Mouse (Mus musculus) adrenal gland, postnatal 0 days (tissue): Measurements from ENCODE around the gene Tpcn1. TPM values are rescaled to one million over a fixed set of nuclear protein-coding genes. Genes with fewer than 3 reads are reported as not detected.

Source experiments
- polyA plus RNA-seq: library from polyadenylated mRNA; unstranded; fragments of >200 nt; fragmentation: Nextera tagmentation; extraction: Ambion mirVana; gene quantifications from 2 replicates; pipeline ENCODE4 v1.2.1, GENCODE M21; 2015

The Tpcn1 gene
- 15.4 and 16.2 TPM in 2 replicates for polyA plus RNA-seq

GRCm38 (mm10) chr5:120588569-120589094 is at the start of gene Tpcn1, which contains the start of gene Iqcd:
Gene Tpcn1 (minus strand): TSS chr5:120588673.
Gene Iqcd (plus strand): TSS chr5:120589016.

DNA sequence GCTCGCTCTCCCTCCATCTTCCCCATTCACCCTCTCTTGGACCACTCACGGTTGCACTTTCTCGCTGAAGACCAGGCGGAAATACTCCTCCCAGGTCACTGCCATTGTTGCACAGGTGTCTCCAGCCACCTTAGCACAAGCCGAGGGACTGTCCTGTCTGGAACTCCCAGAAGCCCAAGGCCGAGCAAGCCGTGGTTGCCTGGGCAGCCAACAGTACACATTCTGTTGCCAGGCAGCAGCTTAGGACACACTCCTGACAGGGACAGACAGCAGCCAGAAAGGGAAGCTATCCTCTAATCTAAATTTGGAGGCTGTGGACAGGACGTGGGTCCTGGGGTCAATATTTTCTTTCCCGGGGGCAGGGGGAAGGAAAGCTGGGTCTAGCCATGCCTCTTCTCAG is 45.7 kb upstream of the Tpcn1 start, which contains the start of gene Cfap73:
Gene Cfap73, minus strand, starts transcription at position 105 of the 400 bp plus-strand sequence.

DNA sequence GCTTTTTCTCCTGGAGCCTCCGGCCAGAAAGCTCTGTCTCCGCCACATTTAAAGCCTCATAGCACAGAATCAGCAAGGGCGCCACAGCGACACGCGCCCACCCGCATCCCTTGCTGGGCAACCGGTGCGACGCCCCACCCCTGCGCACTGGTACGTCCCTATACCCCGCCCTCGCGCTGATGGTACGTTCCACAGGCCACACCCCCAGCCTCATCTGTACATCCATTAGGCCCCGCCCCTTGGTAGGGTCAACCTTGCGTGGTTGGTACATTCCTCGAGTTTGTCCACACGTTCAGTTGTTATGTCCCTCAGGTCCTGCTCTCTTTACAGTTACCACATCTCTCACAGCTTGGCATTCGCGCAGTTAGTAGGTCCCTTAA is 24.0 kb upstream of the Tpcn1 start, which contains the start of the genes Rita1 and Ddx54:
Gene Rita1, minus strand, starts transcription at position 148 of the 380 bp plus-strand sequence.
Gene Ddx54, plus strand, starts transcription at position 298 of the 380 bp plus-strand sequence.

GRCm38 (mm10) chr5:120510982-120511642 is 77.4 kb downstream of the Tpcn1 start, which contains the start of gene Slc8b1:
Gene Slc8b1 (plus strand): TSS chr5:120511168.

GRCm38 (mm10) chr5:120503144-120503795 is 85.2 kb downstream of the Tpcn1 start, which contains the start of gene Plbd2:
Gene Plbd2 (minus strand): TSS chr5:120503625.

Other genes starting within 250 kb of the Tpcn1 start
- 0.04 TPM in 1 of 2 replicates, not detected in the other for gene Lhx5, start 157.0 kb downstream of the Tpcn1 start, polyA plus RNA-seq
- 41.0 and 90.2 TPM in 2 replicates for gene Sdsl, start 115.9 kb downstream of the Tpcn1 start, polyA plus RNA-seq
- 0.41 and 1.1 TPM in 2 replicates for gene Sds, start 112.1 kb downstream of the Tpcn1 start, polyA plus RNA-seq
- 53.4 and 89.7 TPM in 2 replicates for gene Plbd2, start 85.0 kb downstream of the Tpcn1 start, polyA plus RNA-seq
- 12.7 and 17.2 TPM in 2 replicates for gene Slc8b1, start 77.5 kb downstream of the Tpcn1 start, polyA plus RNA-seq
- gene Iqcd, start 343 bp upstream of the Tpcn1 start, polyA plus RNA-seq = 0.79 TPM in 2 replicates
- gene Rita1, start 23.9 kb upstream of the Tpcn1 start, polyA plus RNA-seq = 15.7 and 18.4 TPM in 2 replicates
- gene Ddx54, start 24.1 kb upstream of the Tpcn1 start, polyA plus RNA-seq = 20.4 and 25.8 TPM in 2 replicates
- gene Cfap73, start 45.6 kb upstream of the Tpcn1 start, polyA plus RNA-seq = 0.32 and 0.44 TPM in 2 replicates
- gene Rasal1, start 60.1 kb upstream of the Tpcn1 start, polyA plus RNA-seq = 0.68 and 1.5 TPM in 2 replicates
- 6.0 and 9.5 TPM in 2 replicates for gene Dtx1, start 123.3 kb upstream of the Tpcn1 start, polyA plus RNA-seq
- gene Oas2, start 161.2 kb upstream of the Tpcn1 start, polyA plus RNA-seq = 0.70 and 0.77 TPM in 2 replicates
- gene Oas3, start 189.0 kb upstream of the Tpcn1 start, polyA plus RNA-seq = 0.50 and 0.57 TPM in 2 replicates
- gene Oas1e, start 206.9 kb upstream of the Tpcn1 start, polyA plus RNA-seq = 0.17 TPM in 1 of 2 replicates, not detected in the other
- 2.4 and 2.8 TPM in 2 replicates for gene Oas1c, start 223.8 kb upstream of the Tpcn1 start, polyA plus RNA-seq